Mouse (Mus musculus) hindlimb bud, embryonic 11.5 days (tissue): ENCODE results near the gene Sh3bgrl2.
"Not testable (repeated sequence)": the region's sequence is repeated elsewhere in the genome, so short reads cannot be mapped to it uniquely, and the experiment has no call there.

ENCODE experiments used
- DNase-seq: peaks from one replicate; pipeline ENCODE4 v3.0.0-alpha.2; 2012; ENCODE audit warnings: low read depth, low spot score; ENCODE audit errors: extremely low spot score

Sh3bgrl2 gene

GRCm38 (mm10) chr9:83547830-83548689 lies at the start of gene Sh3bgrl2:
Gene Sh3bgrl2 (plus strand): TSS chr9:83548327.
- DNase-seq: no peak

- DNase-seq: not testable (repeated sequence)
These were observed 29.0 kb upstream of the Sh3bgrl2 start for GRCm38 (mm10) chr9:83519081-83519480.

GRCm38 (mm10) chr9:83519510-83520155 lies 28.5 kb upstream of the Sh3bgrl2 start:
- no peak for DNase-seq

GRCm38 (mm10) chr9:83527341-83528060 lies 20.6 kb upstream of the Sh3bgrl2 start:
- no peak for DNase-seq

- no peak for DNase-seq
These were observed 14.9 kb upstream of the Sh3bgrl2 start for GRCm38 (mm10) chr9:83533044-83533769.

GRCm38 (mm10) chr9:83536959-83537358 lies 11.2 kb upstream of the Sh3bgrl2 start:
- no peak for DNase-seq

GRCm38 (mm10) chr9:83537510-83537909 lies 10.6 kb upstream of the Sh3bgrl2 start:
- no peak for DNase-seq

GRCm38 (mm10) chr9:83537921-83538536 lies 10.1 kb upstream of the Sh3bgrl2 start:
- DNase-seq: no peak

GRCm38 (mm10) chr9:83539809-83540491 lies 8.2 kb upstream of the Sh3bgrl2 start:
- no peak for DNase-seq

GRCm38 (mm10) chr9:83540492-83540857 lies 7.7 kb upstream of the Sh3bgrl2 start:
- no peak for DNase-seq

GRCm38 (mm10) chr9:83540975-83541374 lies 7.2 kb upstream of the Sh3bgrl2 start:
- DNase-seq: no peak

- no peak for DNase-seq
These were observed 2.9 kb upstream of the Sh3bgrl2 start for GRCm38 (mm10) chr9:83545240-83545639.

- no peak for DNase-seq
These were observed 1.8 kb upstream of the Sh3bgrl2 start for GRCm38 (mm10) chr9:83546316-83546715.

GRCm38 (mm10) chr9:83547229-83547628 lies 898 bp upstream of the Sh3bgrl2 start:
- no peak for DNase-seq

- no peak for DNase-seq
These were observed 1.7 kb downstream of the Sh3bgrl2 start for GRCm38 (mm10) chr9:83549866-83550265.

GRCm38 (mm10) chr9:83551116-83551515 lies 3.0 kb downstream of the Sh3bgrl2 start:
- DNase-seq: no peak

- no peak for DNase-seq
These were observed 3.5 kb downstream of the Sh3bgrl2 start for GRCm38 (mm10) chr9:83551632-83552031.

GRCm38 (mm10) chr9:83555580-83555979 lies 7.5 kb downstream of the Sh3bgrl2 start:
- no peak for DNase-seq

- DNase-seq: no peak
These were observed 8.1 kb downstream of the Sh3bgrl2 start for GRCm38 (mm10) chr9:83556236-83556635.
